Mouse (Mus musculus) yolk sac, embryonic 10.5 days (tissue): ENCODE measurements around the gene Stard13.

Experiments used
- DNase-seq: peaks from one replicate; pipeline ENCODE4 v3.0.0-alpha.2; 2017; ENCODE audit warnings: low spot score

The Stard13 gene

GRCm38 (mm10) chr5:151233400-151234031 is at the start of gene Stard13:
Gene Stard13 (minus strand): TSS chr5:151233836.
- peak; percentile 54 for DNase-seq

- no peak for DNase-seq
Measured at GRCm38 (mm10) chr5:151279531-151279930, 45.9 kb upstream of the Stard13 start.

DNA sequence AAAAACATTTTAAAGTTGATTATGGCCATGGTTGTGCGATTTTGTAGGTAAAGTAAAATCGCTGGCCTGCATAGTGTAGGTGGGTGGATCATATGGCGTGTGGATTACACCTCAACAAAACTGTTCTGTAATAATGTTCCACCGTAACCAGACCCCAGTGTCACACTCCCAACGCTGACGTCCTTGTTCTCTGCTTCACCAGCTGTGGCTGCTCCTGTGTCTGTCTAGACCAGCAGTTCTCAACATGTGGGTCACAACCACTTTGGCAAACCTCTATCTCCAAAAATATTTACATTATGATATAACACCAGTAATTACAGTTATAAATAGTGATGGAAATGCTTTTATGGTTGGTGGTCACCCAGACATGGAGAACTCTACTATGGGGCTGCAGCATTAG is 44.3 kb upstream of the Stard13 start:
- no peak for DNase-seq

- DNase-seq = no peak
Measured at GRCm38 (mm10) chr5:151275986-151276385, 42.4 kb upstream of the Stard13 start.

DNA sequence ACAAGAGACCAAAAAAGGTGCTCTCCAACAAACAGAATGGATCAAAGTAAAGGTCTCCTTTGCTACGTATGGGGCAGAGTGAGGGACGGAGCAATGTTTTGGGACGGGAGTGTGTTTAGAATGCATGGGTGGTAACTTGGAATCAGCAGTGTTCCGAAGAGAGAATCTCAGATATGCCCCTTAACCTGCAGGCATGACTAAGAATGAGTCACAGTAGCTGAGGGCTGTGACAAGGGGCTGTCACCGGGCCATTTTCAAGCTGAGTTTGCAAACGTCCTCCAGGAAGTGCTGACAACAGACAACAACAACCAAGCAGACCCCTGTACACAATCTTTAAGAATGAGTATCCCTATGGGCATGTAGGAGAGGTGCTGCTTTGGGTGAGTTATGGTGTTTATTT is 40.6 kb upstream of the Stard13 start:
- DNase-seq = no peak

DNA sequence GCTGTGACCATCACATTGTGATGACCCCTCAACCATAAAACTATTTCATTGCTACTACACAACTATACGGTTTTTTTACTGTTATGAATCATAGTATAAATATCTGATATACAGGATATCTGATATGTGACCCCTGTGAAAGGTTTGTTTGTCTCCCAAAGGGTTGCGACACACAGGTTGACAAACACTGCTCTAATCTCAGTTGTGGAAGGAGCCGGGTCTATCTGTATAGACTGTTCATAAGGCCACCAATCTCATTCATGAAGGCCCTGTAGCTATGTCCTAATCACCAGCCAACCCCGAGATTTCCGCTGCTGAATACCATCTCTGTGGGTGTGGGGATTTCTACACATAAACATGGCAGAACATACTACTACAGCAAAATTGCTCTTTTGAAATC is 37.2 kb upstream of the Stard13 start:
- no peak for DNase-seq

DNA sequence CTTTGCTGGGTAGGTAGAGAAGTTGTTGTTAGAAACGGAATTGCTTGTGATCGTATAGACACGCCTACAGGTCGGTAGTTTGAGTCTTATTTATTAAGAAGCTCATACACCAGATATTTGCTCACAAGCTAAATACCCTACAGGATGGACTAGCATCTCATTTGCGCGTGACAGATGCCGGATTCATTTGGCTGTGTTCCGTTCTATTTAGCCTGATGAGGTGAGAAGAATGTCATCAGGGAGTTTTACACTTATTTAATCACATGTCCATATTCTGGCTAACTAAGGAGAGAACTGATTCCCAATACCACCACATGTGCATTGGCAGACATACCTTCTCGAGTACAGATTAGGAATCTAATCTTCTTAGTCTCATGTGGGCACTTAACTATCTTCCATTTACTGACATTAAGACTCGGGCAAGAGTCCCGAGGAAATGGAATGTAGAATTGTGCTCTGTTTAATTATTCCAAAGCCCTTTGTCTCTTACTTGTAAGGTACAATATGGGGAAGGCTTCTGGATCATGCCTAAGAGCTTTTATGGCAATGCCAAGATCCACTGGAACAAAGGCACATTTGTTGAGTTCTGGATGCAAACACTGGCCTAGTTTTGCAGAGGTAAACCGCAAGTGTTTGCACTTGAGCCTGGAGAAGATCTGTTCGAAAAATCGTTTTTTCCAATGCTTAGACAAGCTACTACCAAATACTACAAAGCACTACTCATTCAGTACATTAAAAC is 33.4 kb upstream of the Stard13 start:
- DNase-seq = no peak

DNA sequence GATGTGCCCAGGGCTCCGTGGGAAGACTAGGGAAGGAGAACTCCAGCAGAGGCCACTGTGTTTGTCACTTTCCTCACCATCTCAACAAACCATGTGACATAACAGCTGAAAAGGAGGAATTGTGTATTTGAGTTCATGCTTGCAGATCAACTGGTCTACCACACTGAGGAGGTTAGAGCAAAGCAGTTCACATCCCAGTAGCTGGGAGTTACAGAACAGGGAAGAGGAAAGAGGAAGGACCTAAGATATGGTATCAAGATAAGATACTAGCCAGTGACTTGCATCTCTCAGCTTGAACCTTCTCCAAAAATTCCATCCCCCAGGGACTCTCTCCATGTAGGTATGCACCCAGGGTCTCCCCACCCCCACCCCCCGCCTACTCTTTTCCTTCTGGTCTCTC is 27.9 kb upstream of the Stard13 start:
- DNase-seq = no peak

GRCm38 (mm10) chr5:151252213-151252612 is 18.6 kb upstream of the Stard13 start:
- no peak for DNase-seq

GRCm38 (mm10) chr5:151251656-151252055 is 18.0 kb upstream of the Stard13 start:
- DNase-seq = no peak

DNA sequence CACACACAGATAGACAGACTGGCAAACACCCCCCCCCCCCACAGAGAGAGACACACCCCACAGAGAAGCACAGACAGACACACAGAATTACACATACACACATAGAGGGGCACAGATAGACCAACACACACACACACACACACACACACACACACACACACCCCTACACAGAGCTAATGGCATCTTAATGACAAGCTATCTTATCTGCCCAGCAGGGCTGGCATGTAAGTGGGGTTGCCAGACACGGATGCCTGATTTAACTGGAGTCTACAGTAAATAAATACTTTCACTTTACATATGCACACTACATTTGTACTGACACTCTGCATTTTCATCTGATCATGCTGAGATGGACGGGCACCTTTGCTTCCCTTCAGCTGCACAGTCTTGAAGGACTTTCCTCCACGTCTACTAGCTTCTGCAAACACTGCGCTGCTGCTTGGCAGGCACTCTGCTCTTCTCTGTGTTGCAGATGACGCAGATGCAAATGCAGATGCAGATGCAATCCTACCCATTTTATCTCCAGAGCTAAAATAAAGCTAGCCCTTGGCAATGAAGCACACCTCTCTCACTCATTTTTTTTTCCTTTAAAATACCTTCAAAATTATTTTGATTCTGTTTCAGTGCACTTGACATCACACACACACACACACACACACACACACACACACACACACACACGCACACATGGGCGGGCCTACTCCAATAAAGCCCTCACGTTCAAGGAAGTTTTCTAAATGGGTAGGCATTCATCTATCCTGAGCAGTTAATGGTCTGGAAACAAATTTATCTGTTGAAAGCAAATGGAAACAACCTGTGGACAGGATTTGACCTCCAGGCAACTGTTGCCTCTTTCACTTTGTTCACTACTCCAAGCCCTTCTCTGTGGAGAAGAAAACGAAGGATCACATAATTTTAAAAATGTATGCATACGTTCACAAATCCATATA is 15.3 kb upstream of the Stard13 start:
- DNase-seq = no peak

DNA sequence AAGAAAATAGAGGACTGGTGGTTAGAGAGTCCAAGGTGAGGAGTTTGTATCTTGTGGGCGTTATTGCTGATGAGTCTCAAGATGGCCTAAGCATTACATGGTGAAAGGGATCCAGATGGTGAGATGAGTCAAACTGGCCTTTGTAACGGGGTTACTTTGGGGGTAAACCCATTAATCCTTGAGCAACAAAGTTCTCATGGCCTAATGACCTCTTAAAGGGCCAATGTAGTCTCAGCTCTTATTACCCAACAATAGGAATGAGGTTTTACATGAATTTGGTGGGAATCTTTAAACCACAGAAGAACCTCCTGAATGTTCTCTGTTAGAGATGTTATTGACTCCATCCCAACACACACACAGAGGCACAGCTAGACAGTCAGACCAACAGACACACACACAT is 14.4 kb upstream of the Stard13 start:
- DNase-seq = no peak

GRCm38 (mm10) chr5:151247115-151247875 is 13.7 kb upstream of the Stard13 start:
- DNase-seq = no peak

- DNase-seq = no peak
Measured at GRCm38 (mm10) chr5:151246287-151246686, 12.7 kb upstream of the Stard13 start.

GRCm38 (mm10) chr5:151245571-151245970 is 11.9 kb upstream of the Stard13 start:
- no peak for DNase-seq

GRCm38 (mm10) chr5:151238730-151239129 is 5.1 kb upstream of the Stard13 start:
- no peak for DNase-seq

GRCm38 (mm10) chr5:151236411-151236810 is 2.8 kb upstream of the Stard13 start:
- no peak for DNase-seq

DNA sequence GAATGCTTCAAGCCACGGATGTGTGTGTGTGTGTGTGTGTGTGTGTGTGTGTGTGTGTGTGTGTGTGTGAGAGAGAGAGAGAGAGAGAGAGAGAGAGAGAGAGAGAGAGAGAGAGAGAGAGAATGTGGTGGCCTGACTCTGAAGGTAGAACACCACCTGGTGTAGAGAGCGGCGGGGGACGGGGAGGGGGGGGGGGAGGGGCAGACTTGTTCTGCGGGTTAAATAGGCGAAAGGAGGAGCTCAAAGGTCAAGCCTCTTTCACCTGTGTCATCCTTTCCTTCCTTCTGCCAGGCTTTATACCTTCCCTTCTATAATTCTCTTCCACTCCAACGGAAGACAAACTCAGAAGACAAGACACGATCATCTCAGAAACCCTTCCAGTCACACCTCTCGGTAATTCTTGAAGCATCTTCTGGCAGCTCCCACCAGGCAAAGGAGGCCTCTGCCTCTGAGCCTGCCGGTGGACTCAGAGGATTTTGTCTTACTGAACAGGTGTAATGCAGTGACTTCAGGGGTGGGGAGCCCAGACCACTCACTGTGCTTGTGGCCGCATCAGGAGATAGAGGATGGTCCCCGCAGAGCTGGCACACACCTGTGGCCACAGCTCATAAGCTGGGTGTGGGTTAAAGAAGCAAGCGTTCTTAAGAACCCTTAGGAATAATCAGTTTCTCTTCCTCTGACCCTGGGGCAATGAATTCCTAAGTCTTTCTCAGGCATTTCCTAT is 898 bp downstream of the Stard13 start:
- peak; percentile 27 for DNase-seq

- no peak for DNase-seq
Measured at GRCm38 (mm10) chr5:151231861-151232260, 1.8 kb downstream of the Stard13 start.

DNA sequence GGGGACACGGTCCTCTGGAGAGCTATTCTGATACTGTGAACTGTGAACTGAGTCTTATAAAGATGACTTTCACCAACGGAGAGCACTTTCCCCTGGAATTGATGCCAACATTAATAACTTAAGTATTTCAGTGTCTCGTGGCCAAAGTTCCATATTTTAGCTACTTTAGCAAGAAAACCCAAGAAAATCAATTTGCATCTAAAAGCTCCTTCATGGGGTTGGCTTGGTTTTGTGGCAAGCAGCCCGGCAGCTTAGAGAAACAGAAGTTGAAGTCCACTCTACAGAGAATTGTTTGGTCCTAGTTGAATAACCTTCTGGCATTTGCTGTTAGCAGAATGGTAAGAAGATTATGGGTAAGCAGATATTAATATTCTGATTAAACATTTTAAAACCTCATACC is 2.2 kb downstream of the Stard13 start:
- no peak for DNase-seq

- no peak for DNase-seq
Measured at GRCm38 (mm10) chr5:151230427-151230826, 3.2 kb downstream of the Stard13 start.
